Mouse (Mus musculus) hindlimb bud, embryonic 11.5 days (tissue): ENCODE measurements around the gene Sema6c.
A peak's percentile ranks its signal among the peaks of the same experiment; 100 is the strongest.

Experiments used
- DNase-seq: peaks from one replicate; pipeline ENCODE4 v3.0.0-alpha.2; 2012; ENCODE audit warnings: low read depth, low spot score; ENCODE audit errors: extremely low spot score

Sema6c gene

DNA sequence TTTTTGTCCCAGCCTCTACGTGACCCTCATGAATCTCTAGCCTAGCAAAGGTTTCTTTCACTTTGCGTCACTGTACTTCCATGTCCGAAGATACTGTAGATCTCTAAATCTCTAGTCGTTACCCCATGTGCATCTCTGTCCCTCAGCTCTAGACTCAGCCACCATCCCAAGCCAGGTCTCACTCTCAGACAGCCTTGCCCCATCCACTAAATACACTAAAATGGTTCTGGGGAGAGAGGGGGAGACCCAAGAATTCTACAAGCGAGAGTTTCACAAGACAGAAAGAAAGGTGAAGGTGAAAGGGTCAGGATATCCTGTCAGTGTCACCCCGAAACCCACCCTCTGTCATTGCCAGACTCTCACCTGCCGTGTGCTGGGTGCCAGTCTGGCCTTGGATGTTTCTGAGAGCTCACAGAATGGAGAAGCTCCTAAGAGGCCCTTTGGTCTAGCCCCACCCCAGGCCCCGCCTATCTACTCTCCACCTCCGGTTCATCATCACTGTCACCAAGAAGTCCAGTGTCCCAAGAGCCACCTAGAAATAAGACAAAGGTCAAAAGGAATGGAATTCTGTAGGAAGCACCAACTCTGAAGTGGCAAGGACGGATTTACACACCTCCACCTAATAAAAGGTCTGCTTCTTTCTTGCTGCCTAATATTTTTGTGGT is 18.2 kb upstream of the Sema6c start, which contains the start of gene Tnfaip8l2:
TSS of gene Tnfaip8l2 (minus strand) at position 409 of the 665 bp plus-strand sequence.
- DNase-seq, result no peak

DNA sequence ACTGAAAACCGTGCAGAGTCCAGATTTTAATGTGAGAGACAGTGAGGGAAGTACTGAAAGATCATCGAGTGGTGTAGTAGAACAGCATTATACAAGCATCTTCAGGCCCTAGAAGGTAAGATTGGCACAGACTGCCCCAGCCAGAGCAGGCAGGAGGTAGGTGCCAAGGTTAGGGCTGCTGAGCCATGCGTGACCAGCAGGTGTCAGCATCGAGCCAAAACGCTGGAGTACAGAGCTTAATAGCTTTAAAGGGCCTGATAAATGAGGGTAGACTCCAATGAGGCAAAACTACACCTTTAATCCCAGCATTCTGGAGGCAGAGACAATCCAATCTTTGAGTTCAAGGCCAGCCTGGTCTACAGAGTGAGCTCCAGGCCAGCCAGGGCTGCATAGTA is 17.6 kb upstream of the Sema6c start:
- peak; percentile 54 for DNase-seq

DNA sequence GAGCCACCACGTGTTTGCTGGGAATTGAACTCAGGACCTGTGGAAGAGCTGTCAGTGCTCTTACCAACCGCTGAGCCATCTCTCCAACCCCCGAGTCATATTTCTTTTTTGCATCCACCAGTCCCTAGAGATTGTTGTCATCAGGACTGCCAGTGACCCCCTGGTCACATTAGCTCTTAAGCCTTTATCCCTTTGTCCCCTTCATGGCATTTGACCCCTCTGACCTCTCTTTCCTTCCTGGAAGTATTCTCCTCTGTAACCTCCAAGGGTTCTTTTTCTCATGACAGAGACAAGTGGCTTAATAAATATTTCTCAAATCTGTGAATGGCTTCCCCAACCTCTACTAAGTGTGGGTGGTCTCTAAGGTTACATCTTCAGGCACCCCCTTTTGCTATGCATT is 12.3 kb upstream of the Sema6c start:
- no peak for DNase-seq

DNA sequence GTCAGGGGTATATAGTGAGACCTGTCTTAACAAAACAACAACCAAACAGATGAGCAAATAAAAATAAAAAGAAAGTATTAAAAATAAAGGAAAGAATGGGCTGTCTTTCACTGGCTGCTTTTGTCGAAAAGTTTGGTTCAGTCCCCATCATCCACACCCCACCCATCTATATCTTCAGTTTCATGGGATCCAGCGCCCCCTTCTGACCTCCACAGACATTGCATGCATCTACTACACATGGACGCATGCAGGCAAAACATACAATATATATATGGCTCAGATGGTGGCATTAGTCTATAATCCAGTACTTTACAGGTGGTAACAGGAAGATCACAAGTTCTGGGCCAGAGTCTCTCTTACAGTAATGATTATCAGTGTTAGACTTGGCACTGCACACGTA is 6.4 kb upstream of the Sema6c start:
- no peak for DNase-seq

DNA sequence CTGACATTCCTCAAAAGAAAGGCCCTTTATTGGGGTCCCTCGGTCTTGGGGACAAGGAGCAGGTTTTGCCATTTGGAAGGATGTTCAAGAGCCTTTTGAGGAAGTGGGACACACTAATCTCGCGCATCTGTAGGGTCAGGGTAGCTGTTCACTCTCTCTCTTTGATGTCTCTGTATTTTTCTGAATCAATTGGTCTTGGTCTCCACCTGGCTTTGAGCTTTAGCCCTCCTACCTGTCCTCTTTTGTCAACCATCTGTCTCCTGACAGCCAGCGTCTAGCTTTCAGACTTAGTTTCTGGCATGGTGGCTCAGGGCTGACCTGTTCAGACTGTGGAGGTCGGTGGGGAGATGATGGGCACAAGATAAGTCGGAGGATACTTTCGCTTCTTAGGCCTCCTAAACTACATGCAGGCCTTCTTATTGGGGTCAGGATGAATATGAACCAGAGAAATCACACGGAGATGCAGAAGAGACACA is 708 bp upstream of the Sema6c start:
- no peak for DNase-seq

DNA sequence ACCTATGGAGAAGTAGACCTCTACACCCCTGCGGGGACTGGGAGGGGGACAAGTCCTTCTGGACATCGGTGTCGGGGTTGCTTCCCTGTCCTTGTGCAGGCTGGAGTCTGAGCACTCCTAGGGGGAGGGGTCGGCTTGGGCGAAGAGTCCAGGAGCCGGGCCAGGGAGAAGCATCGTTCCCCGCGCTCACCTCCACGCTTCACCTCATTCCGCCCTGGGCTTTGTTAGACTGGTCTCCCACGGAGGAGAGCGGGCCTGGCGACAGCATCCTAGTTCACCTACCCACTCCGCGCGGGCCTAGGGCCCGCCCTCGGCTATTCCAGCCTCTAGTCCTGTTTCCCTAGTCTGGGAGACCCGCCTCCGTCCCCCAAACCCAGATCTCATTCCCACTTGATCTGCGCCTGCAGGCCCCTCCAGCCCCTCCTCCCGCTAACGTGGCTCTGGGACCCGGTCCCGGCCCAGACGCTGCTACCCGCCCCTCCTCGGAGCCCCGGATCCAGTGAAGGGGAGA is 839 bp downstream of the Sema6c start:
- no peak for DNase-seq

DNA sequence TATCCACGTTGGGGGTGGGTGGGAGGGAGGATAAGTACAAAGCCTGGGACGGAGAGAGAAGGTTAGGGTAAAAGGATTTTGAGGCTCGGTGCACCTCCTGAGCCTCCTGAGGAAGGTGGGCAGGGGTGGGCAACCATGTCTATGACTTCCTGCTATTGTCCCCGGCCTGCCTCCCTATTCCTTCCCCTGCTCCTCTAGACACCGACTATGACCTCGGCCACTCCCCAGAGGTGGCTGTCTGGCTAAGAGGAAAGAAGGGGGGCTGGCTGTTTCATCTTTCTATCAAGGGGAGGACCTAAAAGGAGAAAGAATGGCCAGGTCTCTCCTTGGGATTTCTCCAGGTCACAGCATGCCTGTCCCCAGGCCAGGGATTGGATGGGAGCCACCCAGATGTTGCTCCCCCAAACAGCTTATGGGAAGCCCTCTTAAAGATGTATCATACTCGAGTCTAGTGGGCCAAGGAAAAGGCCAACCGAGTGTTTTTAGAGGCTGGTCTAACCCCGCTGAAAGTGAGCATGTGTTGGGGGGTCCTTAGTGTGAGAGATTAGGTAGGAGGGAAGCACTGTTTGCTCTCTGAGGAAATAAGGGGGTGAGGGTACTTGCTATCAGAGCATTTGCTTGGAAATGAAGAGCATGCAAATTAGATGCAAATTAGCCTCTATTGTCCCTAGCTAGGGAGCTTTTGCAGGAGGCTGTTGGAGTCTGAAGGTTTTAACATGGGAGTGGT is 1.5 kb downstream of the Sema6c start:
- DNase-seq, result no peak

DNA sequence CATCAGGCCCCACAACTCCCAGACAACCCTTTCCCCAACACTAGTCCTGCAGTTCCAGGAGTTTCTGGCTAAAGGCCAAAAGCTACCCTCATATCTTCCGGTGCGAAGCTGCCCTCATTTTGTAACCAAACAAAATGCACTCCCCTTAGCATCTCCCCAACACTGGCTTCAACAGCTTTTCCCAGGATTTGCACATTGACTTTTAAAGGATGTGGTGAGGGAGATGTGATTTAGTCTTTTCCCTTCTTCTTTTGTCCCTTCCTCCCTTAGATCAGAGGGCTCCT is 2.0 kb downstream of the Sema6c start:
- DNase-seq, result no peak

DNA sequence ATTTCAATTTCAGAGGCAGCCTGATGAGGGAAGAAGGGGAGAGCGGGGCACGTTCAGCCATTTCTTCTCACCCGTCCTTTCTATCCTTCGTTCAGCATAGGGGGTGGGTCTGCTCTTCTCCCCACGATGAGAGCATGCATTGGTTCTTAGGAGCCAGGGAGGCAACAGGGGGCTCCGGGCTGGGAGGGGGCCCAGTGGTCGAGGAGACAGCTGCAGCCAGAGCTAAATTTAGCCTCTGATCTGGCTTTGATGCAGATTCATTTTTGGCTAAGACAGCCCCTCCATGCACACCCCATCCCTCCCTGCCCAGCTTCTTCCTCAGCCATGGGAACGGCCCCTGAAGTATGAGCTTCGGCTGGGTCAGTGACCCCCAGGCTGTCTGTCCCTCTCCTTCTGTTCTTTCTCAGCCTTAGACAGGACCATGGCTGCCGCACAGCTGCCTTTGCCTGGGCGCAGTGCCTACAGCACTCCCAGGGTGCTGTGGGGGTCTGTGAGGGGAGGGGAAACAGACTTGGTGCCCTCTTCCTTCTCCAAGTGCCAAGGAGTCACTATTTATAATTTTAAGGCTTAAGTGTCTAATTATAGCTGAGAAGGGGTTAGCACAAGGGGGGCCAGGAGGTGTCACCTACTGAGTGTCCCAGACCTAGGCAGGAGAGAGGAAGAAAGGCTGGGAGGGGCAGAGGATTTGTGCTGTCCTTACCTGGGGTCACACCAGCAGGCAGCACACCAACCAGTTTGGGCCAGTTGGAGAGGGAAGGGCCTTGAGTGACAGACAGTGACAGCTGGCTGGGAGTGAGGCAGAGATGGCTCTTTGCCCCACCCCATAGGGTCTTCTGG is 3.4 kb downstream of the Sema6c start:
- DNase-seq, result no peak

DNA sequence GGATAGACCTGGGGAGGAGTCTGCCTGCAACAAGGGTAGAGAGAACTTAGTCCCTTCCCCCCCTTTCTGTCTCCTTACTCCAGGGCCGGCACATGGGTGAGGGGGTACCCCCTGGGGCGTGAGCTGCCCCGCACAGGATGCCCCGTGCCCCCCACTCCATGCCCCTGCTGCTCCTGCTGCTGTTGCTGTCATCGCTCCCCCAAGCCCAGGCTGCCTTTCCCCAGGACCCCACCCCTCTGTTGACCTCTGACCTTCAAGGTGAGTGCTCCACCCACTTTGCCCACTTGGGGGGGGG is 3.9 kb downstream of the Sema6c start:
- no peak for DNase-seq

DNA sequence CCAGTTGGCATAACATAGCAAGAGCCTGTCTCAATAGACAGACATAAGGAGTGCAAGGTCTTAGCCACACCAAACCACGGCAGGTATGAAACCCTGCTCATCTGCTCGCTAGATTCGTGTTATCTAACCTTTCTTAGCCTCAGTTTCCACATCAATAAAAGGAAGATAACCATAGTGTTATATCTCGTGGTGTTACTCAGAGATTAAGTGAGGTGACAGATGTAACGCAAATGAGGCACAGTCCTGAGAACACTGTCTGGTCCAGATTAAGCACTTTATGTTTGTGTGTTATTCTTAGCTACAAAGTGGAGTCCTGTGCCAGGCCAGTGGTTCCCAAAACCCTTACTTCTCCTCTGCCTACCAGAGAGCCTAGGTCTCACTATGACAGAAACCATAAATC is 4.6 kb downstream of the Sema6c start:
- DNase-seq, result no peak

DNA sequence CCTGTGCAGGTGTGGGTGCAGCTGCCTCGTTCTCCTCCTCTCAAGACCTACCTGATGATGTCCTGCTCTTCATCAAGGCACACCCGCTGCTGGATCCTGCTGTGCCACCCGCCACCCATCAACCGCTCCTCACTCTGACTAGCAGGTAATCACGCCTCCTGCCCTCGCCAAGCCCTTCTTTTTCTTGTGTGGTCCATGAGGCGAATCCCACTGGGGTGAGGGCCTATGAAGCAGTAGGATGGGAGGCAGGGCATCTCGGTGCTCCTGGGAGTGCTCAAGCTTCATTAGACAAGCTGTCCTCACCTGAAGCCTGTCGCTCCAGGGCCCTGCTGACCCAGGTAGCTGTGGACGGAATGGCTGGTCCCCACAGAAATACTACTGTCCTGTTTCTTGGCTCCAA is 9.7 kb downstream of the Sema6c start:
- no peak for DNase-seq

DNA sequence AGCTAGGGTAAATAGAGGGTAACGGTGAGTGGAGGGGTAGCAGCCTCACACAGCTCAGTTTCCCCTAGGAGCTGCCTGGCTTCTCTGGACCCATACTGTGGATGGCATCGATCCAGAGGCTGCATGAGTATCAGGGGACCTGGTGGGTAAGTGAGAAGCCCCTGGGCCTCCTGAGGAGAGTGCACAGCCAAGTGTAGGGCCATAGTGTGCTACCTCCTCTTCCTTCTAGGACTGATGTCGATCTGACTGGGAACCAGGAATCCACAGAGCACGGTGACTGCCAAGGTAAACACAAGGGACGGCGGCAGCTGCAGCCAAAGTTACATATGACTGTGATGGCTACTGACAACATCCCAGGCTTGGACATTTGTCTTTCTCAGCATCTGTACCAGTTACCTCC is 10.8 kb downstream of the Sema6c start:
- no peak for DNase-seq

DNA sequence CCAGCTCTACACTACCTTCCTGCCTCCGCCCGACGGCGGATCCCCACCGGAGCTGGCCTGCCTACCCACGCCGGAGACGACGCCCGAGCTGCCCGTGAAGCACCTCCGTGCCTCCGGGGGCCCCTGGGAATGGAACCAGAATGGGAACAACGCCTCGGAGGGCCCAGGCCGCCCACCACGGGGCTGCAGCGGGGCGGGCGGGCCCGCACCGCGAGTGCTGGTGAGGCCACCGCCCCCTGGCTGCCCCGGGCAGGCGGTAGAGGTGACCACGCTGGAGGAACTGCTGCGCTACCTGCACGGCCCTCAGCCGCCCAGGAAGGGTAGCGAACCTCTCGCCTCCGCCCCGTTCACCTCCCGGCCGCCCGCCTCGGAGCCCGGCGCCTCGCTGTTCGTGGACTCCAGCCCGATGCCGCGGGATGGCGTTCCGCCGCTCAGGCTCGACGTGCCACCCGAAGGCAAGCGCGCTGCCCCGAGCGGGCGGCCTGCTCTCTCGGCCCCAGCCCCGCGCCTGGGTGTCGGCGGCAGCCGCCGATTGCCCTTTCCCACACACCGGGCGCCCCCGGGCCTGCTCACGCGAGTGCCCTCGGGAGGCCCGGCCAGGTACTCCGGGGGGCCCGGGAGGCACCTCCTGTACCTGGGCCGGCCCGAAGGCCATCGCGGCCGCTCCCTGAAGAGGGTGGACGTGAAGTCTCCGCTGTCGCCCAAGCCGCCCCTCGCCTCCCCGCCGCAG is 12.4 kb downstream of the Sema6c start:
- DNase-seq, result no peak

DNA sequence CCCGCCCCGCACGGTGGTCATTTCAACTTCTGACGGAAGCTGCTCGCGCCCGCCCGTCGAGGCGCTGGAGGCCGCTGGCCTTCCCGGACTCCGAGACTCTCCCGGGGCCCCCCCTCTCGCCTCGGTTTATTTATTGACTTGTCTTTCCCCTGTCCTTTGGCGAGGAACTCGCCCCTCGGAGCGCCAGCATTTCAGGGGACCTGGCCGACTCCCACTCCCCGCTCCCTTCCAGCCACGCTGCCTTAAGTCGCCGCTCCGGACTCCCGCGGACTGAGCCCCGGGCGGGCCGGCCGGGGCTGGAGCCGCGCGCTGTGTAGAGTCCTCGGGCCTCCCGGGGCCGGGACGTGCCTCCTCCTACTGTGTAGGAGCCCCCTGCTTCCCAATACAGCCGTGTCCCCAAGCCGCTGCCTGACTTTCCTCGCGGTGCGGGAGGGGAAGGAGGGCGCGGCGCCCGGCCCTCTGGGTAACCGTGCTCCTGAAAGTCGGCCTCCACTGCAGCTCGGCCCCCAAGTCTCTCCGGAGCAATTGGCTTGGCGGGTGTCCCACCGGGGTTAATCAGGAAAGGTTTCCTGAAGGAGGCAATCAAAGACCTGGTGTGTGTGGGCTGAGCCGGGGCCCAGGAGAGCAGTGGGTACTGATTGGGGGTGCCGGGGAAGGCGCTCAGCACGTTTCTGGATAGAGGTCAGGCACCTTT is 13.1 kb downstream of the Sema6c start:
- DNase-seq, result no peak

DNA sequence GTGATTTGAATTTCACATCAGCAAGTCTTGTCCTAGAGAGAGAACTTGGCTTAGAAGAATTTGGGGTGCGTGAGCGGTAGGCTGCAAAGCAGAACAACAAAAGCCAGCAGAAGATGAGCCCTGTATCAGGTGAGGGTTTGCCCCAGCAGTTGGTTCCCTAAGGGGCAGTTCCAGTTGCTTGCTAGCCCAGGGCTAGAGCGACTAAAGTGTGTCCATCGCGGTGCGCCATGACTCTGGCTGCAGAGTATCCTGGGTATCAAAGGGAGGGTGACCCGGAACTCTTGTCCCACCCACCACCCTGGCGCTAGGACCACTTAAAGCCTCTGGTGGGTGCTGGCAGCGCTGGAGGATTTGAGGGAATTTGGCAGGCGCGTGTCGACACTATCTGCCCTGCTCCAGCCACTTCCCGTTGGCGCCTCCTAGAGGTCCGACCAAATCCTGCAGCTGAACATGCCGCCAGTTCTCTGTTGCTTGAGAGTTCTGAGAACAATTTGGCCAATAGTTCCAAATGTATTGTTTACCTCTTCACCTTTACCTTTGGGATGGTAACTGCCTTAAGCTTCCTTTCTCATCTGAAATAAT is 13.8 kb downstream of the Sema6c start:
- DNase-seq, result peak; percentile 56

DNA sequence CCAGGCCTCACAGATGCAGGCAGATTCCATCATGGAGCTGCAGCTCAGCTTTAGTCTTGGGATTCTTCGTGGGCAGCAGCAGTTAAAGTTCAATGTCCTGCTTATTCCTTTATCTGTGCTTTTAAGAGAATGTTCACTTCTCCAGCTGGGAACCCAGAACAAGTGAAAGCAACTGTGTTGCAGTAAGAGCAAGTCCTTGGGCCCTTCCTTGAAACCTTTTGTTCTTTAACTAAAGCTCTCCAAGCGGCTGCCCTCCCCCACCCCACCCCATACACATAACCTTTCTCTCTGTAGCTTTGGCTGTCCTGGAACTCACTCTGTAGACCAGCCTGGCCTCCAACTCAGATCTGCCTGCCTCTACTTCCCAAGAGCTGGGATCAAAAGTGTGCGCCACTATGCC is 16.2 kb downstream of the Sema6c start:
- DNase-seq, result no peak

DNA sequence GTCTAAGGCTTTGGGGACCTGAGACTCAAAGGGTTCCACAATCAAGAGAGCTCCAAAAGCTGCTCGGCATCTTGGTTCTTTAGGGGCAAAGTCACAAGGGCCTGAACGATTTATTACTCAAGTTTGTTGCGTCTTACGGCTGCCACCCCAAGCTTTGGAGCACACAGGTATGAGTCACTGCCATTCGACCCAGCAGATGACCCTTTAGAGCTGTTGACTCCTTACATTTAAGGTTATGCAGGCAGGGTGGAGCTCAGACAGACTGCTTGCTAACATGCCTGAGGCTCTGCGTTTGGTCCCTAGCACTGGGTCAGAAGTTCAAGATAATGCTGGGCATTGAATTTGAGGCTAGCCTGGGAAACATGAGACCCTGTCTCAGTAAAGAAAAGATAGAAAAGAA is 17.3 kb downstream of the Sema6c start:
- no peak for DNase-seq

DNA sequence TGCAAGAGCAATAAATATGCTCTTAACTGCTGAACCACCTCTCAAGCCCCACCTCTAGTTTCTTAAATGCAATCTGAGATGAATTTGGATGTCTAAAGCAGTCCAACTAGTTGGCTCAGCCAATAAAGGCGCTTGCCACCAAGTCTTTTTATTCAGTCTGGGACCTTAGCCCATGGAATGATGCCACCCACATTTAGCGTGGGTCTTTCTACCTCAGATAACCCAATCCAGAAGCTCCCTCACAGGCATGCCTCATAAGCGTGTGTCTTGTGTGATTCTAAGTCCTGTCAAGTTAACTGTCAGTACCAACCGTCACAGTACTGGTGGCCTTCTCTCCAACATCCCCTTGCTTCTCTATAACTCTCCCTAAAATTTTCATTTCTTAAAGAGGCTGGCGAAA is 18.7 kb downstream of the Sema6c start:
- no peak for DNase-seq

DNA sequence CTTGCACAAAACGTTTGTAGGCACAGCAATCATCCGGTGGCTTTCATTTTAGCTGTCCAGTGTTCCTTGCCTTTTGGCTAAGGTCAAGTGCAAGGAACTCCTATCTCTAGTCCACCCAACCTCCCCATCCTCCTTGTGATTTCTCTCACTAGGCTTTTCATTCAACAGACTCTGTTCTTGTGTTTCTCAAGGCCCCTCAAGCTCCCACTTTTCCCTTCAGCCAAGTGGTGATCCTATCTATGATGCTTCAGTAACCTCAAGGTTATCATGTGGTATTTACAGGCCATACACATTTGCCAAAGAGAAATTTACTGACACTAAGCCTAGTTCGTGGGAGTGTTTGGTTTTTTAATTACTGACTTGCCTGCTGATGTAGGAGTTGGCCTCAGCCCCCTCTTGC is 19.6 kb downstream of the Sema6c start:
- no peak for DNase-seq
